24 mouse cellular contexts compared by ENCODE assay signal in the genomic region with DNA sequence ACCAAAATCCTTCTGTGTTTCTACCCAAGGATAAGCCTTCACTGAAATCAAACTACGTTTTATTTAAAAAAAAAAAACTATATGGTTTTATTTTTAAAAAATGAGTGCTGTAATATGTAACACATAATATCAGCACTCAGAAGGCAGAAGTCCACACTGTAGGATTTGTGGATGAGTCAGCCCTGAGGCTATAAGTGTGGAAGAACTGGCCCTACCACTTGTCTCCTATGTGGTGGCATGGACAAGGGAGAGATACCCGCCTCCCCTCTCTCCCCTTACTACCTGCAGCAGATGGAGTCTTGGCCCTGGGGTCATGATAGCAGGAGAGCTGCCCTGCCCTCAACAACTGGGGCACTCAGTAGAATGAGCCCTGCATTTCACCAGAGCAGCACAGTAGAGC. TPM values are rescaled to one million over a fixed set of nuclear protein-coding genes. Genes with fewer than 3 reads are reported as not detected.
DNase-seq lines count a peak whose midpoint lies in the region; ATAC-seq and TF ChIP-seq lines count a peak whose summit lies in the region.
"Had no signal": no experiment of that assay in that cellular context is flagged by ENCODE, and none has a peak within 500 bp of the region (broad histone marks: within the 10 kb centered on the region; RNA-seq: fewer than 3 reads in every experiment).

No protein-coding gene starts in this region.

- H3K27ac ChIP-seq in heart, embryonic 13.5 days (replicated peaks), result peak overlapping the region; percentile 28; the same call in 1 of the 2 replicates
- H3K27ac ChIP-seq in heart, embryonic 10.5 days, result no peak overlapping the region
- no peak overlapping the region for H3K27ac ChIP-seq in intestine, embryonic 15.5 days
- H3K27ac ChIP-seq in intestine, postnatal 0 days (ENCODE audit: low read depth, low read length), result no peak overlapping the region
- H3K27ac ChIP-seq: embryonic facial prominence, embryonic 12.5 days; embryonic facial prominence, embryonic 15.5 days; forebrain, embryonic 12.5 days; forebrain, embryonic 15.5 days; gastrocnemius, adult 2 months; hindbrain, embryonic 12.5 days; hindbrain, embryonic 15.5 days had no signal

- no peaks in the 10 kb centered on the region for H3K9me3 ChIP-seq in heart, embryonic 13.5 days
- H3K9me3 ChIP-seq in heart, embryonic 10.5 days, result no peaks in the 10 kb centered on the region
- no peaks in the 10 kb centered on the region for H3K9me3 ChIP-seq in intestine, embryonic 15.5 days
- H3K9me3 ChIP-seq in intestine, postnatal 0 days (ENCODE audit: control insufficient read depth), result no peaks in the 10 kb centered on the region
- H3K9me3 ChIP-seq: embryonic facial prominence, embryonic 12.5 days; embryonic facial prominence, embryonic 15.5 days; forebrain, embryonic 12.5 days; forebrain, embryonic 15.5 days; heart, embryonic 12.5 days; hindbrain, embryonic 12.5 days; hindbrain, embryonic 15.5 days had no signal

- no peak for DNase-seq in heart, embryonic 10.5 days (ENCODE audit: low spot score)
- no peak for DNase-seq in thymus, postnatal 14 days
- DNase-seq: adrenal gland, adult 2 months; adrenal gland, postnatal 14 days; cerebellum, adult 11-12 months; cerebellum, adult 9-11 months; cerebellum, postnatal 25 days; gastrocnemius, adult 2 months; gastrocnemius, postnatal 14 days; heart, adult 11 months; heart, postnatal 10 days; kidney, adult 8-10 months had no signal

- H3K27me3 ChIP-seq in heart, embryonic 13.5 days (replicated peaks), result no peaks in the 10 kb centered on the region
- no peaks in the 10 kb centered on the region for H3K27me3 ChIP-seq in heart, embryonic 10.5 days (ENCODE audit: insufficient read depth, poor library complexity, severe bottlenecking)
- H3K27me3 ChIP-seq in intestine, embryonic 15.5 days (replicated peaks), result no peaks in the 10 kb centered on the region
- no peaks in the 10 kb centered on the region for H3K27me3 ChIP-seq in intestine, postnatal 0 days (replicated peaks; ENCODE audit: control insufficient read depth, insufficient read depth, low read length)
- H3K27me3 ChIP-seq: embryonic facial prominence, embryonic 12.5 days; embryonic facial prominence, embryonic 15.5 days; forebrain, embryonic 12.5 days; forebrain, embryonic 15.5 days; heart, embryonic 12.5 days; hindbrain, embryonic 12.5 days; hindbrain, embryonic 15.5 days had no signal

- no peak overlapping the region for H3K4me2 ChIP-seq in heart, embryonic 13.5 days
- no peak overlapping the region for H3K4me2 ChIP-seq in intestine, embryonic 15.5 days (replicated peaks)
- H3K4me2 ChIP-seq in intestine, postnatal 0 days (replicated peaks; ENCODE audit: low read depth), result no peak overlapping the region
- H3K4me2 ChIP-seq: embryonic facial prominence, embryonic 12.5 days; embryonic facial prominence, embryonic 15.5 days; forebrain, embryonic 12.5 days; forebrain, embryonic 15.5 days; heart, embryonic 12.5 days; hindbrain, embryonic 12.5 days; hindbrain, embryonic 15.5 days had no signal

- no peak for ATAC-seq in heart, embryonic 13.5 days (ENCODE audit: extremely low read depth, insufficient number of reproducible peaks, low FRiP score, low TSS enrichment)
- peak; percentile 61 for ATAC-seq in intestine, embryonic 15.5 days
- ATAC-seq in intestine, postnatal 0 days, result no peak
- 0 out of 2 replicates have a peak, but pooled peaks have one; percentile 30 for ATAC-seq in erythroid progenitor cell, adult 5-6 weeks (replicated peaks; ENCODE audit: low FRiP score, poor library complexity, severe bottlenecking)
- ATAC-seq: CD4-positive, CD25-positive, alpha-beta regulatory T cell, adult 4 months; forebrain, embryonic 15.5 days had no signal

- no peak overlapping the region for H3K9ac ChIP-seq in heart, embryonic 13.5 days
- H3K9ac ChIP-seq in intestine, embryonic 15.5 days, result no peak overlapping the region
- H3K9ac ChIP-seq in intestine, postnatal 0 days (ENCODE audit: low read depth, low read length), result no peak overlapping the region
- H3K9ac ChIP-seq: embryonic facial prominence, embryonic 12.5 days; embryonic facial prominence, embryonic 15.5 days; forebrain, embryonic 12.5 days; forebrain, embryonic 15.5 days; heart, embryonic 12.5 days; hindbrain, embryonic 12.5 days; hindbrain, embryonic 15.5 days had no signal

- H3K4me1 ChIP-seq in heart, embryonic 13.5 days, result peaks cover 20% of the 10 kb centered on the region
- H3K4me1 ChIP-seq in heart, embryonic 10.5 days, result peaks cover 10% of the 10 kb centered on the region
- peaks cover 4% of the 10 kb centered on the region for H3K4me1 ChIP-seq in intestine, embryonic 15.5 days (replicated peaks)
- no peaks in the 10 kb centered on the region for H3K4me1 ChIP-seq in intestine, postnatal 0 days (replicated peaks; ENCODE audit: control insufficient read depth, insufficient read depth, low read length)
- H3K4me1 ChIP-seq: embryonic facial prominence, embryonic 12.5 days; embryonic facial prominence, embryonic 15.5 days; forebrain, embryonic 15.5 days; hindbrain, embryonic 15.5 days had no signal

- no peaks in the 10 kb centered on the region; the same call in 1 of the 2 replicates for H3K36me3 ChIP-seq in heart, embryonic 13.5 days
- H3K36me3 ChIP-seq in heart, embryonic 10.5 days, result peaks cover under 1% of the 10 kb centered on the region; the same call in 1 of the 2 replicates
- no peaks in the 10 kb centered on the region for H3K36me3 ChIP-seq in intestine, embryonic 15.5 days
- no peaks in the 10 kb centered on the region for H3K36me3 ChIP-seq in intestine, postnatal 0 days (ENCODE audit: control insufficient read depth, insufficient read depth)
- H3K36me3 ChIP-seq: embryonic facial prominence, embryonic 12.5 days; embryonic facial prominence, embryonic 15.5 days; forebrain, embryonic 12.5 days; forebrain, embryonic 15.5 days; hindbrain, embryonic 12.5 days; hindbrain, embryonic 15.5 days had no signal

- H3K4me3 ChIP-seq in heart, embryonic 13.5 days, result no peak overlapping the region
- no peak overlapping the region for H3K4me3 ChIP-seq in heart, embryonic 10.5 days
- H3K4me3 ChIP-seq in intestine, embryonic 15.5 days (replicated peaks), result no peak overlapping the region
- no peak overlapping the region for H3K4me3 ChIP-seq in intestine, postnatal 0 days (ENCODE audit: low read depth, low read length)
- H3K4me3 ChIP-seq: embryonic facial prominence, embryonic 12.5 days; embryonic facial prominence, embryonic 15.5 days; forebrain, embryonic 12.5 days; forebrain, embryonic 15.5 days; gastrocnemius, adult 2 months; heart, embryonic 12.5 days; hindbrain, embryonic 12.5 days; hindbrain, embryonic 15.5 days had no signal

- TF ChIP-seq CTCF in intestine, postnatal 0 days (IDR thresholded peaks at IDR 0.05; ENCODE audit: low read depth), result no peak

- 60% methylated on average over 2 of the region's 2 CpGs for WGBS in heart, embryonic 13.5 days
- WGBS in heart, embryonic 10.5 days, result 74% methylated on average over 2 of the region's 2 CpGs
- WGBS in intestine, embryonic 15.5 days, result 63% methylated on average over 2 of the region's 2 CpGs
- 45% methylated on average over 2 of the region's 2 CpGs for WGBS in intestine, postnatal 0 days

RNA-seq across cellular contexts. Expression of a gene that starts 42.4 kb away (rescaled TPM):
- polyA plus RNA-seq in heart, embryonic 13.5 days (2015; fragmentation: Nextera tagmentation; extraction: Ambion mirVana), result 63.6 and 73.2 TPM in 2 replicates
- 28.1 and 58.9 TPM in 2 replicates for polyA plus RNA-seq in heart, embryonic 10.5 days (2016; fragmentation: Nextera tagmentation; extraction: Ambion mirVana)
- 17.3 and 18.8 TPM in 2 replicates for polyA plus RNA-seq in intestine, embryonic 15.5 days (2015; fragmentation: Nextera tagmentation; extraction: Ambion mirVana)
- 23.2 and 25.6 TPM in 2 replicates for polyA plus RNA-seq in intestine, postnatal 0 days (2015; fragmentation: Nextera tagmentation; extraction: Ambion mirVana)
- total RNA-seq in erythroid progenitor cell, adult 5-6 weeks (2015; ENCODE audit: low replicate concordance), result 124 and 151 TPM in 2 replicates
- total RNA-seq in erythroid progenitor cell, adult 5-6 weeks (2017; ENCODE audit: low replicate concordance), result 126 and 134 TPM in 2 replicates

Comparison
In these comparisons a context has a peak if more than half of its experiments do, and no peak if none do; other contexts are left out.
1. ATAC-seq: peak in intestine, embryonic 15.5 days (single experiment) and erythroid progenitor cell, adult 5-6 weeks (single experiment); none in heart, embryonic 13.5 days (single experiment) and intestine, postnatal 0 days (single experiment).